Mouse (Mus musculus) olfactory bulb, adult 2 months (tissue): Measurements from ENCODE around the gene Rassf8.

ENCODE experiments used
- CTCF ChIP-seq: fragments of 200-500 bp; IDR thresholded peaks from 2 replicates; pipeline ENCODE4 v1.5.1; 2012; ENCODE audit warnings: low read depth, mild to moderate bottlenecking, low read length, moderate library complexity; ENCODE audit not compliant: insufficient read depth
- POLR2A ChIP-seq: fragments of 200-500 bp; IDR thresholded peaks from 2 replicates; pipeline ENCODE4 v1.6.1; 2012; ENCODE audit warnings: mild to moderate bottlenecking, low read depth, low read length, moderate library complexity; ENCODE audit not compliant: insufficient read depth

DNA sequence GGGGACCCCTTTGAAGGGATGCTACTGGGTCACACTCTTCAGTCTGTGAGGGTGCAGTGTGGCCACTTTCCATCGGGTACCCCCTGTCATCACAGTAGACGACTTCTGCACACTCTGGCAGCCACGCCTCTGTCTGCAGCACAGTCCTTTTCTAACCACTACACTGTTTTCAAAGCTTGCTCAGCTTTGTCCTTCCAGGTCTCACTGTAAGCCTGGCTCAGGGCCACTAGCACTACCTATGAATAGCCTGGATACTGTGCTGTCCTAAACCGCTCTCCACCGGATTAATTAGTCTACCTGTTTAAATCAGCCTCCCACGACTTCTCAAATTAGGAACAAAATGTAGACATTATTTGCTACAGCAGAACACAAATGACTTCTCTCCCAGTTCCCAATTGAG is 63.5 kb downstream of the Rassf8 start:
- TF ChIP-seq POLR2A = no peak
- TF ChIP-seq CTCF = no peak
